Mouse (Mus musculus): ENCODE measurements around the gene Gm3854. TPM values are rescaled to one million over a fixed set of nuclear protein-coding genes. Genes with fewer than 3 reads are reported as not detected.

Gene Gm3854
- polyA plus RNA-seq, 1 experiment, result 3.8 TPM

DNA sequence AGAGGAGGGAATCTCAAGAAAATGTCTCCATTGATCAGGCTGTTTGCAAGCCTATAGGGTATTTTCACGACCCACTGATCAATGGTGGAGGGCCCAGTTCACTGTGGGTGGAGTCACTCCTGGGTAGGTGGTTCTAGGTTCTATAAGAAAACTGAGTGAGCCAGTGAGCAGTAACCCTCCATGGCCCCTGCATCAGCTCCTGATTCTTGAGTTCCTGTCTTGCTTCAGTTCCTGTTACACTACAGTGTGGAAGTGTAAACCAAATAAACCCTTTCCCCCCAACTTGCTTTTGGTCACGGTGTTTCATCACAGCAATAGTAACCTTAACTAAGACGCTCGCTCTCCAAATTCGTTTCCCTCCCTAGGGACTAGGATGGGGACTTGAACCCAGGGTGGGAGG lies 45.4 kb downstream of the Gm3854 start:
- no peak overlapping the region for H3K27ac ChIP-seq (ENCODE audit: insufficient read depth, low read length)
- no peaks in the 10 kb centered on the region for H3K36me3 ChIP-seq (ENCODE audit: control insufficient read depth, insufficient read depth, low read length, poor library complexity, severe bottlenecking)
- no peaks in the 10 kb centered on the region for H3K27me3 ChIP-seq (ENCODE audit: control insufficient read depth, insufficient read depth, low read length, poor library complexity, severe bottlenecking)
- no peaks in the 10 kb centered on the region for H3K4me1 ChIP-seq (ENCODE audit: control insufficient read depth, insufficient read depth, low read length)
- no peak for TF ChIP-seq POLR2A (IDR thresholded peaks at IDR 0.05; ENCODE audit: insufficient read depth, low read length)
- no peak for TF ChIP-seq EP300 (IDR thresholded peaks at IDR 0.05; ENCODE audit: insufficient read depth, low read depth, low read length)
- TF ChIP-seq CTCF (IDR thresholded peaks at IDR 0.05; ENCODE audit: low read depth, low read length), result no peak
- no peak overlapping the region for H3K9ac ChIP-seq (ENCODE audit: low read depth, poor library complexity, severe bottlenecking)
- no peaks in the 10 kb centered on the region for H3K9me3 ChIP-seq (replicated peaks; ENCODE audit: control insufficient read depth, insufficient read depth, low read length, poor library complexity, severe bottlenecking)
- no peak overlapping the region for H3K4me3 ChIP-seq (ENCODE audit: low read depth, low read length)

DNA sequence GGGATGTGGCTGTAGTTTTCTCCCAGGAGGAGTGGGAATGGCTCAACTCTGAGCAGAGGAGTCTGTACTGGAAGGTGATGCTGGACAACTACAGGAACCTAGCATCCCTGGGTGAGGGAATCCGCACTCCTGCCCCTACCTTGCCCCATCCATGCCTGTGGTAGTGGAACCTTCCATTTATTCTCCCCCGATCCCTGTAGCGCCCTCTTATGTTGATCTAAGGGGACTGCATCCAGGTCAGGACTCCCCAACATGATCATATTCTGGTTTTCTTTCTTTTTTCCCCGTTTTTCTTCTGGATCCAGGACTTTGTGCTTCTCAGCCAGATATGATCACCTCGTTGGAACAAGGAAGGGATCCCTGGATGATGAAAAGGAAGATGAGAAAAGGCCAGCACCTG lies 45.9 kb downstream of the Gm3854 start:
- Histone ChIP-seq H3K9ac (ENCODE audit: low read depth, poor library complexity, severe bottlenecking) (no peak overlapping the region), H3K9me3 (replicated peaks; ENCODE audit: control insufficient read depth, insufficient read depth, low read length, poor library complexity, severe bottlenecking) (no peaks in the 10 kb centered on the region), H3K36me3 (ENCODE audit: control insufficient read depth, insufficient read depth, low read length, poor library complexity, severe bottlenecking) (no peaks in the 10 kb centered on the region), H3K4me1 (ENCODE audit: control insufficient read depth, insufficient read depth, low read length) (no peaks in the 10 kb centered on the region), H3K4me3 (ENCODE audit: low read depth, low read length) (no peak overlapping the region), H3K27me3 (ENCODE audit: control insufficient read depth, insufficient read depth, low read length, poor library complexity, severe bottlenecking) (no peaks in the 10 kb centered on the region), H3K27ac (ENCODE audit: insufficient read depth, low read length) (no peak overlapping the region)
- TF ChIP-seq CTCF (IDR thresholded peaks at IDR 0.05; ENCODE audit: low read depth, low read length), result no peak

DNA sequence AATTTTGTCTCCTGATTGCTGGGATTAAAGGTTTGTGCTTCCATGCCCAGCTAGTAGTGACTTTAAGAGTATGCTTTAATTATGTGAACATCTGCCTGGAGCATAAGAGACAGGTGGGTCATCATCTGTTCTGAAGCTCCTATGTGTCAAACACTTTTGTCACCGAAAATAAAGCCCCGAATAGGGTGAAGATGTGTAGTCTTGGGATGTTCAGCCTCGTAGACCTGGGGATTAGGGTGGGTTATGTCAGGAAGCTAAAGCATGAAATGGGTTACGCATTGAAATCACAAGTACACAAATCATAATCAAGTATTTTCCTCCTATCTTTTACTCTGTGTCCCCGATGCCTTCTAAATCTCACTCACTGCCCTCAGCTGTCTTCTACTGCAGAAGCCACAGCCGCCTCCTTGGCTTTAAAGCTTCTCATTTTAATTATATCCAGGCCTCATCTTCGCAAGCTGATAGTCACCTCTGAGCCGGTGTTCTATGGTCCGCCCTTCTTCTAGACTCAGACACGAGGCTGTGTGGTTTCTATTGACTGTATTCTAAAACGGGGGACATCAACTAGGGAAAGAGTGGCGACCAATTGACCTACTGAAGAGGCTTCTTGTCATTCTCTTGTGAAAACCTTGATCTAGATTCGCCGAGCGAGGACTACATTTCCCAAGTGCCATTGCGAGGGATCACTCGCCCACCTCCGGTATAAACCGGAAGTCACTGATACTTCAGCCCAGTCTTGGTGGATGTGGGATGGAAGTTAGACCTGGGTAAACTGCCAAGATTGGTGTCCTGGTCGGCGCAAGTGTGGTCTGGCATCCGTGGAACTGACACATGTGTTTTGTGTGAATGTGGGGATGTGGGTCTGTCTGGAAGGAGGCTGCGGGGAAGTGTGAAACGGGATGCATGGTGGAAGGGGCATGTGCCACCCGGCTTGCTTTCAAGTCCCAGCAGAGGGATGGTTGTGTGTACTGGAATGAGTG lies 54.7 kb downstream of the Gm3854 start, which contains the start of gene Smim17:
TSS of gene Smim17 (plus strand) at position 720 of the 980 bp plus-strand sequence.
- TF ChIP-seq EP300 (IDR thresholded peaks at IDR 0.05; ENCODE audit: insufficient read depth, low read depth, low read length) (no peak), POLR2A (IDR thresholded peaks at IDR 0.05; ENCODE audit: insufficient read depth, low read length) (peak; percentile 53)
- Histone ChIP-seq H3K4me1 (ENCODE audit: control insufficient read depth, insufficient read depth, low read length) (no peaks in the 10 kb centered on the region), H3K9me3 (replicated peaks; ENCODE audit: control insufficient read depth, insufficient read depth, low read length, poor library complexity, severe bottlenecking) (no peaks in the 10 kb centered on the region), H3K27me3 (ENCODE audit: control insufficient read depth, insufficient read depth, low read length, poor library complexity, severe bottlenecking) (no peaks in the 10 kb centered on the region), H3K9ac (ENCODE audit: low read depth, poor library complexity, severe bottlenecking) (peak within 1 kb of the TSS; percentile 26), H3K36me3 (ENCODE audit: control insufficient read depth, insufficient read depth, low read length, poor library complexity, severe bottlenecking) (no peaks in the 10 kb centered on the region), H3K4me3 (ENCODE audit: low read depth, low read length) (peak within 1 kb of the TSS; percentile 98), H3K27ac (ENCODE audit: insufficient read depth, low read length) (no peak within 1 kb of the TSS)

Other genes starting within 250 kb of the Gm3854 start
- 24.1 and 30.9 TPM in 2 replicates for gene Zfp787, start 187.8 kb upstream of the Gm3854 start, polyA plus RNA-seq (2011; ENCODE audit: insufficient read depth, insufficient read length, low read depth, missing spikeins)
- gene Zfp444, start 171.5 kb upstream of the Gm3854 start, polyA plus RNA-seq (2011; ENCODE audit: insufficient read depth, insufficient read length, low read depth, missing spikeins), result 33.7 and 41.1 TPM in 2 replicates
- not detected in 2 replicates for gene Galp, start 146.7 kb upstream of the Gm3854 start, polyA plus RNA-seq (2011; ENCODE audit: insufficient read depth, insufficient read length, low read depth, missing spikeins)
- 0.33 and 0.40 TPM in 2 replicates for gene Zscan5b, start 121.5 kb upstream of the Gm3854 start, polyA plus RNA-seq (2011; ENCODE audit: insufficient read depth, insufficient read length, low read depth, missing spikeins)
- gene Epp13, start 91.0 kb upstream of the Gm3854 start, polyA plus RNA-seq (2011; ENCODE audit: insufficient read depth, insufficient read length, low read depth, missing spikeins), result 40.1 and 42.4 TPM in 2 replicates
- gene Zfp667, start 57.2 kb upstream of the Gm3854 start, polyA plus RNA-seq (2011; ENCODE audit: insufficient read depth, insufficient read length, low read depth, missing spikeins), result 12.7 and 12.8 TPM in 2 replicates
- gene Zfp583, start 12.5 kb upstream of the Gm3854 start, polyA plus RNA-seq (2011; ENCODE audit: insufficient read depth, insufficient read length, low read depth, missing spikeins), result 4.4 and 6.2 TPM in 2 replicates
- gene Zfp78, start 19.5 kb downstream of the Gm3854 start, polyA plus RNA-seq (2011; ENCODE audit: insufficient read depth, insufficient read length, low read depth, missing spikeins), result 0.59 and 1.2 TPM in 2 replicates
- gene Zfp28, start 39.5 kb downstream of the Gm3854 start, polyA plus RNA-seq (2011; ENCODE audit: insufficient read depth, insufficient read length, low read depth, missing spikeins), result 3.2 and 4.5 TPM in 2 replicates
- gene Smim17, start 55.0 kb downstream of the Gm3854 start, polyA plus RNA-seq (2011; ENCODE audit: insufficient read depth, insufficient read length, low read depth, missing spikeins), result 1.1 and 1.3 TPM in 2 replicates
- 0.32 and 0.34 TPM in 2 replicates for gene Gm20715, start 66.5 kb downstream of the Gm3854 start, polyA plus RNA-seq (2011; ENCODE audit: insufficient read depth, insufficient read length, low read depth, missing spikeins)
- not detected in 2 replicates for gene Olfr1344, start 94.9 kb downstream of the Gm3854 start, polyA plus RNA-seq (2011; ENCODE audit: insufficient read depth, insufficient read length, low read depth, missing spikeins)
- not detected in 2 replicates for gene Olfr1336, start 112.4 kb downstream of the Gm3854 start, polyA plus RNA-seq (2011; ENCODE audit: insufficient read depth, insufficient read length, low read depth, missing spikeins)
- gene Olfr1346, start 123.3 kb downstream of the Gm3854 start, polyA plus RNA-seq (2011; ENCODE audit: insufficient read depth, insufficient read length, low read depth, missing spikeins), result not detected in 2 replicates
- gene Olfr5, start 143.2 kb downstream of the Gm3854 start, polyA plus RNA-seq (2011; ENCODE audit: insufficient read depth, insufficient read length, low read depth, missing spikeins), result not detected in 2 replicates
- not detected in 2 replicates for gene Olfr1347, start 156.0 kb downstream of the Gm3854 start, polyA plus RNA-seq (2011; ENCODE audit: insufficient read depth, insufficient read length, low read depth, missing spikeins)
- gene Olfr1348, start 165.0 kb downstream of the Gm3854 start, polyA plus RNA-seq (2011; ENCODE audit: insufficient read depth, insufficient read length, low read depth, missing spikeins), result not detected in 2 replicates
- gene Olfr1349, start 179.2 kb downstream of the Gm3854 start, polyA plus RNA-seq (2011; ENCODE audit: insufficient read depth, insufficient read length, low read depth, missing spikeins), result 0.48 TPM in 1 of 2 replicates, not detected in the other
- not detected in 2 replicates for gene Olfr1350, start 221.1 kb downstream of the Gm3854 start, polyA plus RNA-seq (2011; ENCODE audit: insufficient read depth, insufficient read length, low read depth, missing spikeins)

All from ES-Bruce4 (cell line).